Mouse (Mus musculus) bone marrow, adult 2 months (tissue): Measurements from ENCODE around the gene Zfp846.

Experiments used
- CTCF ChIP-seq: fragments of 200-500 bp; IDR thresholded peaks from 2 replicates; pipeline ENCODE4 v1.5.1; 2011; ENCODE audit warnings: low read length, control low read depth; ENCODE audit not compliant: control insufficient read depth, insufficient read depth
- POLR2A ChIP-seq: fragments of 200-500 bp; IDR thresholded peaks from 2 replicates; pipeline ENCODE4 v1.6.1; 2011; ENCODE audit warnings: low read depth, mild to moderate bottlenecking, control low read depth, low read length, borderline replicate concordance; ENCODE audit not compliant: control insufficient read depth

DNA sequence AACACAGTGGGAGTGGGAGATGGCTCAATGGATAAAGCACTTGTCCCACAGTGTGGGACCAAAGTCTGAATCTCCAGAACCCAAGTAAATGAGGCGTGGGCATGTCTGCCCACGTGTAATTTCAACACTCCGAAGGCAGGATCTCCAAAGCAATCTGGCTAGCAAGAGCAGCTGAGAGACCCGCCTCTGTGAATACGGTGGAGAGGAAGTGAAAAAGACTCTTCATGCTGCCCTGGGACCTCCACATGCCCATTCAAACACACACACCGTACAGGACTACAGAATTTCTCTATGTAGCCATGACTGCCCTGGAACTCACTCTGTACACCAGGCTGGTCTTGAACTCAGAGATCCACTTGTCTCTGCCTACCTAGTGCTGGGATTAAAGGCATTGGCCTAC is 20.2 kb downstream of the Zfp846 start:
- no peak for TF ChIP-seq CTCF
- no peak for TF ChIP-seq POLR2A
